Mouse (Mus musculus) B cell, adult 2 months (primary cell): ENCODE data around the gene Cacna1s.
A peak's percentile ranks its signal among the peaks of the same experiment; 100 is the strongest.

ENCODE experiments used
- DNase-seq, 2 experiments: peaks; one replicate each; pipeline ENCODE4 v3.0.0; 2022

The Cacna1s gene

DNA sequence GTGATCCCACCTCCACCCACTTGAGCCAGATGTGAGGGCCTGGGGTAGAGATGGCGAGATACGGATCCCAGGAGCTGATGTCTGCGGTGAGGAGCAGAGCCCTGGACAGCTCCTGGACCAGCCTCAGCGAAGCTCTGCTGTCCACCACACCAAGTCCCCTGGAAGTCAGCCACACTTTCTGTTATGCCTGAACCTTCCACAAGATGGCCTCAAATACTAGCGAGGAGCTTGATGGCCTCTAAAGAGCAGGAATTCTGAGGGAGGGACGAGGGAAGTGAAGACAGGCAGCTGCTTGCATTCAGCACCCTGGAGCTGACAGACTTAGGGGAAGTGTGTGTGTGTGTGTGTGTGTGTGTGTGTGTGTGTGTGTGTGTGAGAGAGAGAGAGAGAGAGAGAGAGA is 1.1 kb upstream of the Cacna1s start:
- DNase-seq = peak; percentile 17 to 20

GRCm38 (mm10) chr1:136055771-136056170 is 3.2 kb downstream of the Cacna1s start:
- no peak for DNase-seq

- no peak for DNase-seq
Observed at GRCm38 (mm10) chr1:136058594-136058993, 6.0 kb downstream of the Cacna1s start.

DNA sequence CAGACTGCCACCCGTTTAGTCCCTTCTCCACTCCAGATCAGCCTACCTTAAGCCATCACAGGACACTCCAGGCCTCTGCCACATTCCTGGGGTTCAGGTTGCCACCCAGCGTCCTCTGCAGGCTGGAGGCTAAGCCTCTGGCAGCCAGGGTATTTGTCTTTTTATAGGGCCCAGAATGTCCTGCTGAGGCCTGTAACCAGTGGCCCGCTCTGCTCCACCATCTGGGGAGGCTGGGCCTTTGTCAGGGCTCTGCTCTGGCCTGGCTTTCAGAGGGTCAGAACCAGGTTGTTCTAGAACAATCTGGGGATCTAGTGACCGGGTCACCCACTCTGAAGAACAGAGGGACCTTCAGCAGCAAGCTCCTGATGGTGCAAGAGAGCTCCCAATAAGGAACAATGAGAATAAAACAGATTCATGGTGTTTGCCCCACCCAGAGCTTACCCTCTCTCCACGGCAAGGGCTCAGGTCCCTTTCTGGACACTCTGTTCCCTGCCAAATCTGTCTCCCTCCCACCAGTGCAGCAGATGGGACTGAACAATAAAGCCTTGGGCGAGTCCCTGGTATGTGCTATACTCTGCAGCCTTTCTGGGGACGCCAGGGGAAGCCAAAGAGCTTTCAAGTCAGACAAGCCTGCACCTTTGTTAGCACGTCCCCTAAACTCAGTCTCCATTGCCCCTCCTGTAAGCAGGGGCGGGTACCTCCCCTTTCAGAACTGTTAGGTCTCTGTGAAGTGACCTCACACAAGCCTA is 8.7 kb downstream of the Cacna1s start:
- DNase-seq = peak; percentile 77 to 80

GRCm38 (mm10) chr1:136061790-136062141 is 9.2 kb downstream of the Cacna1s start:
- DNase-seq = no peak

DNA sequence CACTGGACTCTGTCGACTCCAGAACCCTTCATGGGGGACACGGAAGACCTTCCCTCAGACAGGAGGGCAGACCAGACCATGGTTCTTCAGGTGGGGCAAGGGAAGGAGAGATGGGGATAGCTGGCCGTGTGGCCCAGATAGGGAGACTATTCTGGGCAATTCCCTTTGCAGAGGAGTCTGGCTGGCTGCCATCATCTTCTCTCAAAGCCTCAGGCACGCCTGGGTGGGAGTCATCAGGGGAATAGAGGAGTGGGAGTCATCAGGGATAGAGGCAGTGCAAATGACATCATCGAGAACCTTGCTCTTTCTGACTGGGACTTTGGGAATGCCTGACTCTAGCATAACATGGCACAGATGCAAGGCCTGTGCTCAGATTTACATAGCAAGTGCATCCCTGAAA is 11.4 kb downstream of the Cacna1s start:
- DNase-seq = no peak

GRCm38 (mm10) chr1:136066621-136067020 is 14.1 kb downstream of the Cacna1s start:
- no peak for DNase-seq

DNA sequence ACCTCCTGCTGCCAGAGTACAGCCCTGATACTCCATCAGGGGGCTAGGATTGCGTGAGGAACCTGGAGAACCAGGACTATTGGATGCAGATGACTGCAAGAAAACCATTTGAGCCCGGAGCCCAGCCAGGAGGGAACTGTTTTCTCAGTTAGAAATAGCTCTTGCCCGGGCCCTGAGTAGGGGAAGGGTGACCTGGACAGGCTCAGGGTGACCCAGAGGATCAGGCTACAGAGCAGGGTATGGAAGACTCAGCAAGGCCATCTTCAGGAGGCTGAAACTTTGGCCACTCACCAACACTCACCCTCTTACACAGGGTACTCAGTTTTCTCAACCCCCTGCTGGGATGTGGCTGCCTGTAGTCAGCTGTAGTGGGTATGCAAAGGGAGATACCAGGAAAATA is 15.0 kb downstream of the Cacna1s start:
- no peak for DNase-seq

- DNase-seq = peak; percentile 20 to 34
Observed at GRCm38 (mm10) chr1:136076086-136076485, 23.5 kb downstream of the Cacna1s start.

DNA sequence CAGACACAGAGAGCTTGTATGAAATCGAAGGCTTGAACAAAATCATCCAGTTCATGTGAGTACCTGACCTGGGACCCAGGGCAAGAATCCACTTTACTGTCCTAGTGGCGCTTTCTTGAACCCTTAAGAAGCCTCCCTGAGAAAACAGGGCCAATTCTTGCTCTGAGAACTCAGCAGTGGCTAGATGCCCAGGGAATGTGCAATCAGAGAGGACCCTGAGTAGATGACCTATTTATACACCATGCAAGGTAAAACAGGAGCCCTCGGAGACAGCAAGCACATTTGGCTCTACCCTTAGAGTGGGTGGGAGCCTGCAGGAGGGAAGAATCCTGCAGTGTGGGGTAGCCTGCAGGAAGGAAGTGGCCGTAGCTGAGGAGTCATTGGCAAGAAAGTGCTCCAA is 25.1 kb downstream of the Cacna1s start:
- no peak for DNase-seq

DNA sequence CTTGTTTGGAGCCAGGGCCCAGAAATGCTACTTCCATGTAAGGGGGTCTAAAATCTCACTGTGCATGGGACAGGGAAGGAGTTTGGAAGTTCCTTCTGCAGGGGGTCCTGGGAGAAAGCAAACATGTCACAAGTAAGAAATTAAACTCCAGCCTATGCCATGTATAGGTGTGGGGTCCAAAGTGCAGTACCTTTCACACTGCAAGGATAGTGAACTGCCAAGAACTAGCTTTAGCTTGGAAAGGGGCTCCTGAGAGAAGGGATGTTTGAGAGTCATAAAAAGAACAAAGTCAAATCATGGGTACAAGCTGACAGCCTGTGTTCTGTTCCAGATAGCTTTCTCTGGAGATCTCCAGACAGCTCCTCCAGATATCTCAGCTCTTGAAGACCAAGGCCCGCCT is 28.6 kb downstream of the Cacna1s start:
- DNase-seq = no peak

- no peak for DNase-seq
Observed at GRCm38 (mm10) chr1:136085988-136086685, 33.6 kb downstream of the Cacna1s start.

- DNase-seq = no peak
Observed at GRCm38 (mm10) chr1:136089368-136090165, 37.0 kb downstream of the Cacna1s start.

GRCm38 (mm10) chr1:136093726-136094125 is 41.2 kb downstream of the Cacna1s start:
- no peak for DNase-seq

DNA sequence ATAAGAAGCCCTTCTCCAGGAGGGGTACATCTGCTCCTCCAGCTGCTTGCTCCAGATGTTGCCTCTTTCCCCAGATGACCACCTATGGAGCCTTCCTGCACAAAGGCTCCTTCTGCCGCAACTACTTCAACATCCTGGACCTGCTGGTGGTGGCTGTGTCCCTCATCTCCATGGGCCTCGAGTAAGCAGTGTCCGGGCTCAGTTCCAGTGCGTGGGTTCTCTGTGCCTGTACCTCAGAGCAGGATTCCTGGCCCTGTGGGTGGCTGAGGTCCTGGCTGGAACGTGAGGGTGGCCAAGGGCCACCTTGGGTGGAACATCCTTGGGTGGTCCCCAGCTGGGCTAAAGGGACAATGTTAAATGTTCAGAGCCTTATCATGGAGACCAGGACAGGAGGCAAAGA is 42.3 kb downstream of the Cacna1s start:
- no peak for DNase-seq

DNA sequence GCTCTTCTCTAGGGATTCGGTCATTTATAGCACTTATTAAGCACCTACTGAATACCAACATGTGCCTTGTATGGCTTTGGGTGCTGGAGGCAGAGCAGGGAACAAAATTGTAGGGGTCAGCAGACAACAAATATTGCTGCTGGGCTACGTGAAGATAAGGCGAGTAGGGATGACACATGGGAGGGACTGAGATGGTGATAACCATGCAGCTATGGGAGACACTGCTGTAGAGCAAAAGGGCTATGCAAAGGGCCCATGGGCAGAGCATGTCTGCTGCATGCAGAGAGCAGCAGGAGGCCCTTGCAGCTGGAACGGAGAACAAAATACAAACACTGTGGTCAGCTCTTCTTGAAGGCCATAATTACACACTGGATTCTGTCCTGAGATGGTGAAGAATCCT is 49.5 kb downstream of the Cacna1s start:
- DNase-seq = no peak

- DNase-seq = no peak
Observed at GRCm38 (mm10) chr1:136102551-136102950, 50.0 kb downstream of the Cacna1s start.

DNA sequence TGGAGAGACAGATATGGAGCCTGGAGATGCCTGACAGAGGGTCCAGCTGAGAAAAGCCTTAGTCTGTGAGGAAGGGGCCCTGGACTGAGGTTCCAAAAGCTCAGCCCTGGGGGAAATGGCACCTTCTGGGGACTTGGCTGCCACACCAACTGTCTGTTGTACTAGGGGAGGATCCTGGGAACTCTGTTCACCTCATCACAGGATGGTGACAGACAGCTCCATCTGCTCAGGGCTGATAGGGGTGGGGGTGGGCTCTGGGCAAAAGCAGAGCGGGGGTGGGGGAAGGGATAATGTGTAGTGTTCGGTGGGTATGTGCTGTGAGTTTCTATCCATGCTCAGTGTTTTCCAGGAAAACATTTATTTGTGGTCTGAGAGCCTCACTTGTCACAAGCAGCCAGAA is 50.4 kb downstream of the Cacna1s start:
- no peak for DNase-seq

DNA sequence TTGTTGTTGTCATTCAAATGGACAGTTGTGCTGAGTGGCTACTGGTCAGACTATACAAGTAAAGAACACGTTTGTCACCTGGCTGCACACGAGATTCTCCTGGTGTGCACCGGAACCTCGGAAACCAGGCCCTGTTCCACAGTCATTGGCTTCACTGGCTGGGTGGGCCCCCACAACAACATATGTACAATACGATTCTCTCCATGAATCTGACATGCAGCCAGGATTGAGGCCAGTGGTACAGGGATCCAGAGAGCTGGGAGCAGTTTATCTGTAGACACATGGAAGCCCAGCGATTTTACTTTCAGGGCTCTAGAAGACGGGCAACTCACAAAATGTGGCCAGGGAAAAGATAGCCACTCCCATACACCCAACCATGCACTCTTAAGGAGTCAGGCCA is 51.1 kb downstream of the Cacna1s start:
- no peak for DNase-seq

GRCm38 (mm10) chr1:136104741-136105140 is 52.2 kb downstream of the Cacna1s start:
- no peak for DNase-seq

DNA sequence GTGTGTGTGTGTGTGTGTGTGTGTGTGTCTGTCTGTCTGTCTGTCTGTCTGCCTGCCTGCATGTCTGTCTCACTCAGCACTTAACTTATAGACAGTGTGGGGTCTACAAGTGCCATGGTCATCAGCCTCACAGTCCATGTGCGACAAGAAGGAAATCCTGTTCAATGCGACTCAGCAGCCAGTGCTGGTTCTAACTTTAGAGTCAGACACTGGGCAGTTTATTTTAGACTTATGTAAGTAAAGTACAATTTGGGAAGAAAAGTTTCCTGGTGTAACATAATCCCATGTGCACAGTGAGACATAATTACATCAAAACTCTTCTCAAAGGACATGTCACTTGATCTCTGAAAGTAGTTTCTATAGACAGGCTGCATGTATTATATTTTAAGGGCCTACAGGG is 56.9 kb downstream of the Cacna1s start:
- no peak for DNase-seq

DNA sequence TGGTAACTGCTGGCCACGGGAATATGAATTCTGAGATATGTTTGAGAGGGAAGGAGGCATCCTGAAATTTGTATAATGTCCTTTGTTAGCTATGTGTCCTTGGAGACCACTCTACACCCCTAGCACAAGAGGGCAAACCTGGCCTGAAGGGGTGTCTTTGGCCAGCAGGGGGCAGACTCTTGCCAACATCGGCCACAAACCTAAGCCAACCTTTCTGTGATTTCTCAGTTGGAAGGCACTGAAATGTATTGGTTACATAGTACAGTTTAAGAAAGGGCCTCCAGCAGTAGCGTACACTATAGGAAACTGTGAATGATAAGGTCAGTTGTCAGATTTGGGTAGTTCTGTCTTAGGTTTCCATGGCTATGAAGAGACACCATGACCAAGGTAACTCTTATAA is 63.6 kb downstream of the Cacna1s start:
- peak; percentile 90 to 91 for DNase-seq

DNA sequence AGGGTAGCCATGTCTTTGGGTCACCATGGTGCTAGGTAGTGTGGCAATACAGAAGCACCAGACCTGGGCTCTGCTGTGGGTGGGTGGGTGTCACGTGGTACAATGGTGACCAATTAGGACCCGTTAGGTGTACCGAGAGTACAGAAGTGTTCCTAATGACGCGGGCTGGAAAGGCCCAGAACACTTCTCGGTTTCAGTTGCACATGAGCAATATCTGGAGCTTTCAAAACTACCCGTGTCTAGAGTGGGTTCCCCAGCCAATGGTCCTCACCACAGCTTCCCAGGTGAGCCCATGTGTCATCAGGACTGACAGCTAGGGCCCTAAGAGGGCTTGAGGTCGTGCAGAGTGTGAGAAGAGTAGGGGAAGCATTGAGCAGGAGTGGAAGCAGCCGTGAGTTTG is 64.5 kb downstream of the Cacna1s start:
- DNase-seq = peak; percentile 45 to 50

DNA sequence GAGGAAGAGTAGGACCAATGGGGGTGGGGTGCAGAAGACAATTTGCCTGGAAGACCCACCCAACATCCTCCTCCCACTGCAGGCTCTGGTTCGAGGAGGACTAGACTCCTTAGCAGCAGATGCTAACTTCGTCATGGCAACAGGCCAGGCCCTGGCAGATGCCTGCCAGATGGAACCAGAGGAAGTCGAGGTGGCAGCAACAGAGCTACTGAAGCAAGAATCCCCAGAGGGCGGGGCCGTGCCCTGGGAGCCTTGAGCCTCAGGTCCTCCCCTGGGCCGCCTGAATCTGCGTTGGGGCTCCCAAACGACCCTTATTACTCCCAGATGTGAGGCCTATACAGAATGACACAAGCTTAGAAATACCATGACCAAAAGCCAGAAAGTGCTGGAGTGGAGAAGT is 66.3 kb downstream of the Cacna1s start:
- peak; percentile 82 to 86 for DNase-seq
